Mouse (Mus musculus) forebrain, embryonic 11.5 days (tissue): ENCODE results near the gene Tmem175. TPM values are rescaled to one million over a fixed set of nuclear protein-coding genes. Genes with fewer than 3 reads are reported as not detected.

Experiments
- ATAC-seq: fragments of 200-750 bp; cut with Nextera tagmentation; replicated peaks from 2 replicates; pipeline ENCODE4 v1.8.0; 2017; ENCODE audit warnings: moderate TSS enrichment; ENCODE audit not compliant: low FRiP score
- DNase-seq: peaks from one replicate; pipeline ENCODE4 v3.0.0-alpha.2; 2017; ENCODE audit warnings: low spot score
- H3K27ac ChIP-seq: fragments of 300-500 bp; sonication (generic); 2 replicates; pipeline ENCODE4 v1.5.1; 2014; ENCODE audit warnings: low read depth, low read length
- H3K27me3 ChIP-seq: fragments of 300-500 bp; sonication (generic); 2 replicates; pipeline ENCODE4 v1.6.1; 2014; ENCODE audit warnings: mild to moderate bottlenecking, low read length, mixed read lengths; ENCODE audit not compliant: control insufficient read depth, insufficient read depth
- H3K36me3 ChIP-seq: fragments of 300-500 bp; sonication (generic); 2 replicates; pipeline ENCODE4 v1.6.1; 2014; ENCODE audit warnings: mild to moderate bottlenecking, low read length, moderate library complexity, mixed read lengths; ENCODE audit not compliant: control insufficient read depth, insufficient read depth
- H3K4me1 ChIP-seq: fragments of 300-500 bp; sonication (generic); replicated peaks from 2 replicates; pipeline ENCODE4 v1.6.1; 2014; ENCODE audit warnings: low read length, mixed read lengths; ENCODE audit not compliant: control insufficient read depth, insufficient read depth
- H3K4me2 ChIP-seq: fragments of 300-500 bp; sonication (generic); 2 replicates; pipeline ENCODE4 v1.6.1; 2014; ENCODE audit warnings: low read depth, mild to moderate bottlenecking, low read length, moderate library complexity, mixed read lengths; ENCODE audit not compliant: severe bottlenecking
- H3K4me3 ChIP-seq: fragments of 300-500 bp; sonication (generic); 2 replicates; pipeline ENCODE4 v1.5.1; 2014; ENCODE audit warnings: low read depth, low read length
- H3K9ac ChIP-seq: fragments of 300-500 bp; sonication (generic); 2 replicates; pipeline ENCODE4 v1.6.1; 2014; ENCODE audit warnings: low read length
- H3K9me3 ChIP-seq: fragments of 300-500 bp; sonication (generic); 2 replicates; pipeline ENCODE4 v1.6.1; 2016; ENCODE audit warnings: low read length, mixed read lengths; ENCODE audit not compliant: control insufficient read depth
- WGBS: fragments of 180-500 bp; shearing (Covaris S2); extraction: QIAGEN DNeasy Blood & Tissue Kit; methylation state at CpG from one replicate; pipeline ENCODE4 v1.1.7; 2014; 5-methylcytosine and 5-hydroxymethylcytosine counted together
- polyA plus RNA-seq: library from polyadenylated mRNA; unstranded; fragments of >200 nt; fragmentation: Nextera tagmentation; extraction: Ambion mirVana; gene quantifications from 2 replicates; pipeline ENCODE4 v1.2.1, GENCODE M21; 2014

Gene Tmem175
- polyA plus RNA-seq, 1 experiment from 2014 or later, result 19.4 TPM

DNA sequence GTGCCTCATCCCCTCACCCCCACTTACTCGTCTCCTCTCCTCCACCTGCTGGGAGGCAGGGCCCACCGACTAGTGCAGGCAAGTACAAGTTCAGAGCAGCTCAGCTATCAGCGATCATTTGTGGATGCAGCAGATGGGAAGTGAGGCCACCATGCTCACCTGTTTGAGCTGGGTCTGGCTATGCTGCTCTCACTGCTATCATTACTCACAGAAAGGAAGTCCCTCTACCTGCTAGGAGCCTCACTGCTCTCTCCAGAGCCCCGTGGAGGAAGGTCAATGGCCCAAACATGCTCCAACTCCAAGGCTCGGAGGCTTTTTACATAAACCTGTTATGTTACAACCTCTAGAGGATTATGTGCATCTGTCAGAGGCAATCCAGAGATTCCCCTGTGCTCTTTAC is 27.8 kb downstream of the Tmem175 start:
- H3K4me1 ChIP-seq, result peaks cover 5% of the 10 kb centered on the region
- peaks cover 5% of the 10 kb centered on the region; the same call in 1 of the 2 replicates for H3K36me3 ChIP-seq
- no peak overlapping the region for H3K4me2 ChIP-seq
- 83% methylated on average over 5 of the region's 5 CpGs for WGBS
- no peak for ATAC-seq
- H3K9me3 ChIP-seq, result no peaks in the 10 kb centered on the region
- no peak overlapping the region for H3K4me3 ChIP-seq
- no peak overlapping the region for H3K27ac ChIP-seq
- H3K27me3 ChIP-seq, result no peaks in the 10 kb centered on the region
- peak; percentile 33 for DNase-seq
- no peak overlapping the region for H3K9ac ChIP-seq

DNA sequence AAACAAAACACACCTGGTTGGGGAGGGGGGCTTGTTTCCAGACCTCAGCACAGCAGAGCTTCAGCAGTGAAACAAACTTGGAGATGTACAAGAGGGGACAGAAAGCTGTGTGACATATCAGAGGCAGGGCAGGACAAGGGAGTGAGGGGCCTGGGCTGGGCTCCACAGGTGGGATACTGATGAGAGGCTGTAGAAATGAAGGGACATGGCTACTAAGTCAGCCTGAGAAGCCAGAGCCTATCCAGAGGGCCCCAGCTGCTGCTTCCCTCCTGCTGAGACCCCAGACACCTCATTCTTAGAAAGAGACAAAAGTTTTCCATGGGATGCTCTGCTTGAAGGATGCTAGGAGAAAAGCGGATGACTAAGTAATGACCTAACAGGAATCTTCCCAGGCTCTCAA is 29.0 kb downstream of the Tmem175 start:
- Histone ChIP-seq H3K4me3 (no peak overlapping the region), H3K9ac (no peak overlapping the region), H3K4me2 (no peak overlapping the region), H3K36me3 (peaks cover 5% of the 10 kb centered on the region; the same call in 1 of the 2 replicates), H3K9me3 (no peaks in the 10 kb centered on the region), H3K4me1 (peaks cover 5% of the 10 kb centered on the region), H3K27me3 (no peaks in the 10 kb centered on the region), H3K27ac (no peak overlapping the region)
- 91% methylated on average over 1 of the region's 1 CpGs for WGBS
- DNase-seq (peak; percentile 30), ATAC-seq (no peak)

DNA sequence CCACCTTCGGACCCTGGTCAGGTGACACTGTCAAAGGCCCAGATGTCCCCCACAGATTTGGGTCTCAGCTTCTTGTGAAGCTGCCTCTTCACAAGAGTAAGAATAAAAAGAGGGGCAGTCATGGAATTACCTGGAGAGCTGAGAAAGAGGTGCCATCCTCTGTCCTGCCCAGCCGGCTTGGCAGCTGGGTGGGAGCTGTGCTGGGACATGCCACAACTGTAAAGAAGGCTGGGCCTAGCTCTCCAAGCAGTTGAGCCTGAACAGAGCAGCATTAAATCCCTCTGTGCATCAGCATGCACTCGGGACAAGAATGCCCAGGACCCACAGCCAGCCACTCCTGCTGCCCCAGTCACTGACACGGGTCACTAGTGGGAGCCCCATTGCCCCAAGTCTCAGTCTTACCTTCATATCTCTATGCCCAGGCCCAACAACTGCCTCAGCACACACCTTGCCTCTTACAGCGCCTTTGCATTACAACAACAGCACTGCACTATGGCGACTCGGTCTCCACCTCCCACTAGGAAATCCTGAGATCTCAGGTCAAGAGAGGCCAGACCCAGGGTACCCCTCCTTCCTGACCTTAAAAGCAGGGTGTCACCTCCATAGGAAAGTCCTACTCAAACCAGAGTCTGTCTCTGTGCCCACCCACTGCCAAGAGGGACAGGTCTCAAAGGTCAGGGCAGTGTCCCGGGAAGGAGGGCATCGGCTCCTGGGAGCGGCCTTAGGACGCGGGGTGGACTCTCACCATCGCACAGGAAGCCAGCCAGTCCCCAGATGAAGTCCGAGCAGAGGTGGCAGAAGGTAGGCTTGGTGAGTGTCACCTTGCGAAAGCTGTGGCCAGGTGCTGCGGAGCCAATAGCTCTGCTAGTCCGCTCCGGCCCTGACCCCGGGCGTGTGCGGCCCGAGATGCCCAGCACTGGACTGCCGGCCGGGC is 30.4 kb downstream of the Tmem175 start, which contains the start of gene Idua:
Gene Idua (plus strand): TSS at position 634 of the 934 bp plus-strand sequence.
- H3K4me2 ChIP-seq, result peak within 1 kb of the TSS; percentile 93
- H3K4me3 ChIP-seq, result peak within 1 kb of the TSS; percentile 74
- ATAC-seq (peak; percentile 59), DNase-seq (peak; percentile 53)
- no peak within 1 kb of the TSS for H3K27ac ChIP-seq
- H3K9ac ChIP-seq, result peak within 1 kb of the TSS; percentile 86
- no peaks in the 10 kb centered on the region for H3K27me3 ChIP-seq
- H3K4me1 ChIP-seq, result peaks cover 5% of the 10 kb centered on the region
- H3K9me3 ChIP-seq, result no peaks in the 10 kb centered on the region
- 11% methylated on average over 24 of the region's 24 CpGs for WGBS
- H3K36me3 ChIP-seq, result no peaks in the 10 kb centered on the region; the same call in 1 of the 2 replicates

GRCm38 (mm10) chr5:108660632-108661268 is 31.2 kb downstream of the Tmem175 start:
- peak; percentile 94 for DNase-seq
- Histone ChIP-seq H3K36me3 (no peaks in the 10 kb centered on the region; the same call in 1 of the 2 replicates), H3K4me3 (peak overlapping the region; percentile 74), H3K9me3 (no peaks in the 10 kb centered on the region), H3K4me2 (peak overlapping the region; percentile 93), H3K27me3 (no peaks in the 10 kb centered on the region), H3K27ac (no peak overlapping the region), H3K4me1 (peaks cover 5% of the 10 kb centered on the region), H3K9ac (peak overlapping the region; percentile 86)
- 10% methylated on average over 36 of the region's 36 CpGs for WGBS
- peak; percentile 98 for ATAC-seq

- Histone ChIP-seq H3K4me1 (peaks cover 5% of the 10 kb centered on the region), H3K4me2 (no peak overlapping the region), H3K27me3 (no peaks in the 10 kb centered on the region), H3K9me3 (no peaks in the 10 kb centered on the region), H3K4me3 (no peak overlapping the region), H3K9ac (no peak overlapping the region), H3K36me3 (no peaks in the 10 kb centered on the region), H3K27ac (no peak overlapping the region)
- no peak for ATAC-seq
- 86% methylated on average over 4 of the region's 4 CpGs for WGBS
- no peak for DNase-seq
Observed at GRCm38 (mm10) chr5:108662772-108663171, 33.2 kb downstream of the Tmem175 start.

GRCm38 (mm10) chr5:108665066-108665465 is 35.5 kb downstream of the Tmem175 start:
- Histone ChIP-seq H3K4me2 (no peak overlapping the region), H3K9me3 (no peaks in the 10 kb centered on the region), H3K9ac (no peak overlapping the region), H3K27ac (no peak overlapping the region), H3K27me3 (no peaks in the 10 kb centered on the region), H3K4me3 (no peak overlapping the region), H3K4me1 (peaks cover 9% of the 10 kb centered on the region), H3K36me3 (no peaks in the 10 kb centered on the region)
- ATAC-seq (no peak), DNase-seq (no peak)
- whole genome bisulfite sequencing, result 41% methylated on average over 3 of the region's 3 CpGs

DNA sequence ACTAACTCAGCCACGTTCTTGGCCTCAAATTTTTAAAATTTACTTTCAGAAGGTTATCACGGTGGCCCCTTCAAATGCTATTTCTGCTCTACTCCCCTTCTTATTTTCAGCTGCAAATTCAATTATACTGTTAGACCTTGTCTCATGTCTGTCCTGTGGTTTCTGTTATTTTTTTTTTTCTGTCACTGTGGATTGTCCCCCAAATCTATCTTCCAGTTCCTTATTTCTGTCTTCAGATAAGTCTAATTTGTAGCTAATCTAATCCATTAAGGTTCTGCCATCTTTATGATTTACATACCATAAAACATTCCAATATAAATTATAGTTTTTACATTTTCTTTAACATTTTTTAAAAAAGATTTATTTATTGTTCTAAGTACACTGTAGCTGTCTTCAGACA is 37.8 kb downstream of the Tmem175 start:
- Histone ChIP-seq H3K36me3 (peaks cover 2% of the 10 kb centered on the region; the same call in 1 of the 2 replicates), H3K4me3 (no peak overlapping the region), H3K27me3 (no peaks in the 10 kb centered on the region), H3K4me1 (peaks cover 7% of the 10 kb centered on the region; the same call in 1 of the 2 replicates), H3K27ac (no peak overlapping the region), H3K9ac (no peak overlapping the region), H3K9me3 (no peaks in the 10 kb centered on the region), H3K4me2 (no peak overlapping the region)
- WGBS, result 80% methylated on average over 2 of the region's 2 CpGs
- ATAC-seq, result no peak
- no peak for DNase-seq

DNA sequence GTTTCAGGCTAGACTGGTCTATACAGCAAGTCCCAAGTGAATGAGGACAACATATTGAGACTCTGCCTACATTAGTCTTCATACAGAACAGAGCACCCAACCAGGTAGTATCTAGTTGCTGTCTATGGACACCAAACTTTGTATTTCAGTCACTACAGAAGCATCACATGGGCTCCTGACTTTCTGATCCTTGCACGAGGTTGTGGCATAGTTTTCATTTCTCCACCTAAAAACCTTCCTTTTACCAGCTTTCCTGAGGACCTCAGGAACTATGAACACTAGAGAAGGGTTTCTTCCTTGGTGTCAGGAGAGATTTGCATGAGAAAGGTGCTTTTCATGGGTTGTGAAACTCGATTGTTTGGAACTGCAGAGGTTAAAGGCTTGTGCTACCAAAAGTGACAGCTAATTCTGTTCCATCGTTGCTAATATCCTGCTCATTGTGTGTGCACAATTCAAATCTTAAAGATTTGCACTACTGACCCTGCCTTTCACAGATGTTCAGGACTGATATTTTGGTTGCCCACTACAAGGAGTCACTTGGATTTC is 38.9 kb downstream of the Tmem175 start:
- Histone ChIP-seq H3K4me3 (peak overlapping the region; percentile 48), H3K27ac (no peak overlapping the region; the same call in 1 of the 2 replicates), H3K9ac (peak overlapping the region; percentile 82), H3K4me2 (peak overlapping the region; percentile 84), H3K9me3 (no peaks in the 10 kb centered on the region), H3K27me3 (no peaks in the 10 kb centered on the region), H3K4me1 (peaks cover 7% of the 10 kb centered on the region; the same call in 1 of the 2 replicates), H3K36me3 (peaks cover 2% of the 10 kb centered on the region; the same call in 1 of the 2 replicates)
- ATAC-seq, result no peak
- whole genome bisulfite sequencing, result 18% methylated on average over 3 of the region's 3 CpGs
- no peak for DNase-seq
